Mouse (Mus musculus) liver, postnatal 0 days (tissue): Measurements from ENCODE around the gene Dus3l. TPM values are rescaled to one million over a fixed set of nuclear protein-coding genes. Genes with fewer than 3 reads are reported as not detected.

Source experiments
- ATAC-seq: fragments of 200-750 bp; cut with Nextera tagmentation; 2 replicates; pipeline ENCODE4 v1.8.0; 2017; ENCODE audit warnings: mild to moderate bottlenecking, moderate library complexity
- DNase-seq: peaks from one replicate; pipeline ENCODE4 v3.0.0-alpha.2; 2016
- H3K27ac ChIP-seq: fragments of 300-500 bp; sonication (generic); 2 replicates; pipeline ENCODE4 v1.5.1; 2014; ENCODE audit warnings: antibody characterized with exemption, moderate library complexity, mild to moderate bottlenecking, low read depth
- H3K27me3 ChIP-seq: fragments of 300-500 bp; sonication (generic); 2 replicates; pipeline ENCODE4 v1.6.1; 2014; ENCODE audit warnings: low read length, control low read depth, mixed read lengths; ENCODE audit not compliant: insufficient read depth
- H3K36me3 ChIP-seq: fragments of 300-500 bp; sonication (generic); replicated peaks from 2 replicates; pipeline ENCODE4 v1.6.1; 2014; ENCODE audit warnings: mild to moderate bottlenecking, control low read depth, low read length, moderate library complexity, mixed read lengths; ENCODE audit not compliant: insufficient read depth
- H3K4me1 ChIP-seq: fragments of 300-500 bp; sonication (generic); 2 replicates; pipeline ENCODE4 v1.6.1; 2014; ENCODE audit warnings: antibody characterized with exemption, mild to moderate bottlenecking, control low read depth; ENCODE audit not compliant: insufficient read depth
- H3K4me2 ChIP-seq: fragments of 300-500 bp; sonication (generic); 2 replicates; pipeline ENCODE4 v1.6.1; 2014; ENCODE audit warnings: low read depth, mild to moderate bottlenecking, low read length, moderate library complexity, mixed read lengths
- H3K4me3 ChIP-seq: fragments of 300-500 bp; sonication (generic); 2 replicates; pipeline ENCODE4 v1.5.1; 2014; ENCODE audit warnings: low read depth, low read length
- H3K9ac ChIP-seq: fragments of 300-500 bp; sonication (generic); replicated peaks from 2 replicates; pipeline ENCODE4 v1.6.1; 2014; ENCODE audit warnings: mild to moderate bottlenecking, moderate library complexity
- H3K9me3 ChIP-seq: fragments of 300-500 bp; sonication (generic); 2 replicates; pipeline ENCODE4 v1.6.1; 2016; ENCODE audit warnings: mild to moderate bottlenecking, control low read depth, low read length, mixed read lengths
- CTCF ChIP-seq: sonication (generic); IDR thresholded peaks from 2 replicates; pipeline ENCODE4 v1.5.1; 2016; ENCODE audit warnings: antibody characterized with exemption, low read depth
- EP300 ChIP-seq: IDR thresholded peaks from 2 replicates; pipeline ENCODE4 v1.6.1; 2016; ENCODE audit warnings: antibody characterized with exemption, low read depth, mild to moderate bottlenecking
- WGBS: fragments of 180-500 bp; shearing (Covaris S2); extraction: QIAGEN DNeasy Blood & Tissue Kit; methylation state at CpG from one replicate; pipeline ENCODE4 v1.1.7; 2014; ENCODE audit not compliant: insufficient replicate concordance; 5-methylcytosine and 5-hydroxymethylcytosine counted together
- polyA plus RNA-seq: library from polyadenylated mRNA; unstranded; fragments of >200 nt; fragmentation: Nextera tagmentation; extraction: Ambion mirVana; gene quantifications from 2 replicates; pipeline ENCODE4 v1.2.1, GENCODE M21; 2015

Gene Dus3l
- polyA plus RNA-seq, 1 experiment from 2014 or later = 9.1 TPM

- Histone ChIP-seq H3K4me2 (peak overlapping the region; percentile 44; the same call in 1 of the 2 replicates), H3K9me3 (no peaks in the 10 kb centered on the region), H3K4me3 (no peak overlapping the region), H3K4me1 (peaks cover 3% of the 10 kb centered on the region; the same call in 1 of the 2 replicates), H3K36me3 (no peaks in the 10 kb centered on the region), H3K27ac (no peak overlapping the region), H3K9ac (no peak overlapping the region), H3K27me3 (peaks cover 56% of the 10 kb centered on the region)
- 38% methylated on average over 66 of the region's 71 CpGs for WGBS
- ATAC-seq (peak; percentile 66), DNase-seq (peak; percentile 58)
- TF ChIP-seq CTCF = no peak
- TF ChIP-seq EP300 = no peak
These were observed 13.0 kb upstream of the Dus3l start for GRCm38 (mm10) chr17:56751404-56752072.

- Histone ChIP-seq H3K9ac (no peak overlapping the region), H3K4me1 (peaks cover 21% of the 10 kb centered on the region), H3K36me3 (no peaks in the 10 kb centered on the region), H3K27ac (no peak overlapping the region), H3K27me3 (peaks cover 71% of the 10 kb centered on the region), H3K4me3 (no peak overlapping the region), H3K9me3 (no peaks in the 10 kb centered on the region), H3K4me2 (no peak overlapping the region)
- 28% methylated on average over 13 of the region's 15 CpGs for WGBS
- no peak for ATAC-seq
- DNase-seq = no peak
- no peak for TF ChIP-seq EP300
- no peak for TF ChIP-seq CTCF
These were observed 11.1 kb upstream of the Dus3l start for GRCm38 (mm10) chr17:56753452-56753851.

GRCm38 (mm10) chr17:56754271-56755185 is 10.0 kb upstream of the Dus3l start:
- 10% methylated on average over 36 of the region's 36 CpGs for WGBS
- H3K36me3 ChIP-seq = no peaks in the 10 kb centered on the region
- H3K4me2 ChIP-seq = peak overlapping the region; percentile 52
- H3K4me3 ChIP-seq = no peak overlapping the region
- H3K9ac ChIP-seq = no peak overlapping the region; the same call in 1 of the 2 replicates
- ATAC-seq = no peak
- peaks cover 71% of the 10 kb centered on the region for H3K27me3 ChIP-seq
- H3K9me3 ChIP-seq = no peaks in the 10 kb centered on the region
- no peak for TF ChIP-seq CTCF
- no peak for TF ChIP-seq EP300
- peaks cover 22% of the 10 kb centered on the region for H3K4me1 ChIP-seq
- no peak overlapping the region for H3K27ac ChIP-seq
- no peak for DNase-seq

- peak overlapping the region; percentile 65 for H3K9ac ChIP-seq
- H3K4me2 ChIP-seq = peak overlapping the region; percentile 92
- H3K36me3 ChIP-seq = no peaks in the 10 kb centered on the region
- peaks cover 30% of the 10 kb centered on the region for H3K4me1 ChIP-seq
- H3K27me3 ChIP-seq = peaks cover 61% of the 10 kb centered on the region
- H3K9me3 ChIP-seq = no peaks in the 10 kb centered on the region
- TF ChIP-seq EP300 = no peak
- peak; percentile 55 for TF ChIP-seq CTCF
- peak; percentile 55 for DNase-seq
- H3K4me3 ChIP-seq = peak overlapping the region; percentile 54
- WGBS = 2% methylated on average over 40 of the region's 51 CpGs
- peak; percentile 14 for ATAC-seq
- no peak overlapping the region for H3K27ac ChIP-seq
These were observed 7.7 kb upstream of the Dus3l start for GRCm38 (mm10) chr17:56756703-56757399.

- peak within 1 kb of the TSS; percentile 54 for H3K4me3 ChIP-seq
- H3K36me3 ChIP-seq = no peaks in the 10 kb centered on the region
- TF ChIP-seq EP300 (no peak), CTCF (0 out of 2 replicates have a peak, but pooled peaks have one; percentile 1)
- ATAC-seq (peak; percentile 71), DNase-seq (peak; percentile 91)
- no peaks in the 10 kb centered on the region for H3K9me3 ChIP-seq
- 0 out of 2 replicates have a peak within 1 kb of the TSS, but pooled peaks have one; percentile 11 for H3K27ac ChIP-seq
- WGBS = 0% methylated on average over 22 of the region's 48 CpGs
- peaks cover 36% of the 10 kb centered on the region for H3K4me1 ChIP-seq
- H3K27me3 ChIP-seq = peaks cover 54% of the 10 kb centered on the region
- H3K9ac ChIP-seq = peak within 1 kb of the TSS; percentile 65
- peak within 1 kb of the TSS; percentile 92 for H3K4me2 ChIP-seq
These were observed 7.0 kb upstream of the Dus3l start, which contains the start of gene Nrtn for GRCm38 (mm10) chr17:56757416-56758123. TSS of gene Nrtn (minus strand) at chr17:56757530.
